Mouse (Mus musculus) embryo, embryonic 11.5 days (tissue): ENCODE measurements around the gene Ttll2.
"Not testable (repeated sequence)": the region's sequence is repeated elsewhere in the genome, so short reads cannot be mapped to it uniquely, and the experiment has no call there.

Experiments used
- DNase-seq: peaks from one replicate; pipeline ENCODE4 v3.0.0-alpha.2; 2012; ENCODE audit warnings: low read depth, low spot score

Ttll2 gene

GRCm38 (mm10) chr17:7365615-7366014 lies 13.1 kb upstream of the Ttll2 start:
- not testable (repeated sequence) for DNase-seq

DNA sequence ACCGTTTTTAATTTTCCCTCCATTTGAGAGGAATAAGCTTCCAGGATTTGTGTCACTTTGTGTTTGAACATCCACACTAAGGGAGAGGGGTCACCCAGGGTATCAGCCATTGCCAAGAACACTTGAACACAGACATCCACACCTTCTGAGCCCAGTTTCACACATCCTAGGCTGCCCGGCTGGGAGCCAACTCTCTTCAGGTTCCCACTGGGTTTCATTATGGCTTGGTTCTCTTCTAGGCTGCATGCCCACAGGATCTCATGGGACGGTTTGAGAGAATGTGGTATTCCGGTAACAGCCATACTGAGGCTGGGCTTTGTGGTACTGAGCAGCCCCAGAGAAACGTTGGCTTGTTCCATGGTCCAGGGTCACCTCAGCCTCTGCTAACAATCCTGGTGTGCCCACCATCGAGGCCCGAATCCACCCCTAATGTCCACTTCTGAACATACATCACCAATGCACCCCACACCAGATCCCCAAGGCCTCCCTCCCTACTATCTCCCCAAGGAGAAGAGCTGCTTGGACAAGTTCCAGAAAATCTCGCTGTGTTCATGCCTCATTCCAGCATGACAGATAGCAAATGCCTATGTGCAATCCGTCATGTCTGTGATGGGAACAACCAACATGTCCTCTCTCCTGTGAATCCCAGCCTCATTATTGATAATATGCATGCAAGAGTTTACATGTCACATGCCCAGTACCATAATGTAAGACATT lies 8.4 kb upstream of the Ttll2 start:
- DNase-seq = not testable (repeated sequence)

GRCm38 (mm10) chr17:7359806-7360205 lies 7.3 kb upstream of the Ttll2 start:
- DNase-seq = not testable (repeated sequence)

GRCm38 (mm10) chr17:7348765-7349164 lies 3.7 kb downstream of the Ttll2 start:
- DNase-seq = not testable (repeated sequence)

- DNase-seq = not testable (repeated sequence)
Observed at GRCm38 (mm10) chr17:7337381-7337780, 15.1 kb downstream of the Ttll2 start.

- DNase-seq = not testable (repeated sequence)
Observed at GRCm38 (mm10) chr17:7332745-7333144, 19.8 kb downstream of the Ttll2 start.

GRCm38 (mm10) chr17:7326415-7326814 lies 26.1 kb downstream of the Ttll2 start:
- not testable (repeated sequence) for DNase-seq

DNA sequence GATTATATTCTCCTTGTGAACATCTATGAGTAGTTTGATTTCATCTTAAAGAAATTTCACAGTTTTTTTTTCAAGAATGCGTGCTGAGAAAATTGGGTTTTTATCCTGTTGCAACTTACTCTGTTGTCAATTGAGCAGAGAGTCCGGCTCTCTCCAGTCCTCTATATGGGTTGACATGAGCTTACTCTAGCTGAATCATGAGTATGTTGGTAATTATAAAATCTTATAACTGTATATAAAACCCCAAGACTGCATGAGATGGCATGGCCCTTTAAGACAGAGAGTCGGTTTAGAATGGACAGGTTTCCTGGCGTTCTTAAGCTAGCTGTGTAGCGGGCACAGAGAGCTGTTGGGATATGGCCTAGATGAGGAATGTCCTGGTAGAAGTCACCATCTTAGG lies 28.1 kb downstream of the Ttll2 start, which contains the start of gene Tcp10a:
Tcp10a (plus strand) TSS at position 301 of the 400 bp plus-strand sequence.
- not testable (repeated sequence) for DNase-seq

GRCm38 (mm10) chr17:7319789-7320188 lies 32.7 kb downstream of the Ttll2 start:
- DNase-seq = not testable (repeated sequence)

DNA sequence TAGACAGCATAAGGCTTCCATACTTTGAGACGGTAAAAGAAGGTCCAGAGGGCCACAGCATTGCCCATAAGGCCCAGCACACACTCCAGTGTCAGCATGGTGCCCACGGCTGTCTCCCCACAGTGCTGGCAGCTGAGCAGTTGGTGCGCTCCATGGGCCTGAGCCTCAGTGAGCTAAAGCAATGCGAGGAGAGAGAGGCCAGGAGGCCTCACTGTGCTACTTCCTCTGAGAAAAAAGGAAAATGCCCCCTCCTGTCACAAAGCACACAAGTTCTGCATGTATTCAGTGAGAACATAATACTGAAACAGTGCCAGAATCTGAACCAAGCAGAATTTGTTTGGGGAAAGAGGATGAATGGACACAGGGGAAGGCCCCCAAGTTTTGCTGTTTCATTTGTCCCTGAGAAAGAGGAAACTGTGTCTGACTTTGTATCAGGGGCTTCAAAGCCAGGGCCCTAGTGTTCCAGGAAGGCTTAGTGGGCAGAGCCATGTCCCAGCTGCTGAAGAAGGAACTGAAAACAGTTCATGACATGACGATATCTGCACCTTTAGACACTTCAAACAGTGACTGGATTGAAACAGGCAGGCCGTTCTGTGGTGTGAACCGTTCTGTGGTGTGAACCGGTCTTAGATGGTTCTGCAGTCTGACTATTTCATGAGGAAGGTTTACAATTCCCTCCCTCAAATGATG lies 36.7 kb downstream of the Ttll2 start:
- not testable (repeated sequence) for DNase-seq

- not testable (repeated sequence) for DNase-seq
Observed at GRCm38 (mm10) chr17:7306278-7307196, 46.0 kb downstream of the Ttll2 start.
